Mouse (Mus musculus) megakaryocyte progenitor cell, adult 5-6 weeks (primary cell): Measurements from ENCODE around the gene Psmd5. TPM values are rescaled to one million over a fixed set of nuclear protein-coding genes. Genes with fewer than 3 reads are reported as not detected.

Source experiments
- total RNA-seq, 2 experiments: library from RNA; stranded (forward) in 1 of 2; stranded (reverse) in 1 of 2; fragments of 157-497, 149-512 nt in 1 of 2; fragments of 200-1000 nt in 1 of 2; gene quantifications; 2 replicates each; pipeline versions ENCODE4 v1.2.3 to v1.2.4; 2015 to 2017

Gene Psmd5
- total RNA-seq, 2 experiments from 2014 or later = 33.9 to 88.9 TPM

Other genes with a start within 250 kb of the Psmd5 start
- gene Gapvd1, start 119.7 kb downstream of the Psmd5 start, total RNA-seq (2015) = 45.4 and 56.7 TPM in 2 replicates
- 73.4 and 83.3 TPM in 2 replicates for gene Gapvd1, start 119.7 kb downstream of the Psmd5 start, total RNA-seq (2017)
- 536 and 641 TPM in 2 replicates for gene Hspa5, start 103.0 kb downstream of the Psmd5 start, total RNA-seq (2015)
- 1,697 and 1,773 TPM in 2 replicates for gene Hspa5, start 103.0 kb downstream of the Psmd5 start, total RNA-seq (2017)
- gene Rabepk, start 75.1 kb downstream of the Psmd5 start, total RNA-seq (2015) = 18.1 and 21.7 TPM in 2 replicates
- gene Rabepk, start 75.1 kb downstream of the Psmd5 start, total RNA-seq (2017) = 40.4 and 52.7 TPM in 2 replicates
- gene Fbxw2, start 48.7 kb downstream of the Psmd5 start, total RNA-seq (2015) = 47.7 and 48.8 TPM in 2 replicates
- 49.1 and 54.3 TPM in 2 replicates for gene Fbxw2, start 48.7 kb downstream of the Psmd5 start, total RNA-seq (2017)
- gene Gm34653, start 42.0 kb downstream of the Psmd5 start, total RNA-seq (2015) = 0.64 TPM in 1 of 2 replicates, not detected in the other
- not detected in 2 replicates for gene Gm34653, start 42.0 kb downstream of the Psmd5 start, total RNA-seq (2017)
- gene Cutal, start 572 bp downstream of the Psmd5 start, total RNA-seq (2015) = not detected in 2 replicates
- gene Cutal, start 572 bp downstream of the Psmd5 start, total RNA-seq (2017) = not detected in 2 replicates
- gene Phf19, start 39.1 kb upstream of the Psmd5 start, total RNA-seq (2015) = 6.9 and 8.8 TPM in 2 replicates
- gene Phf19, start 39.1 kb upstream of the Psmd5 start, total RNA-seq (2017) = 6.5 and 10.0 TPM in 2 replicates
- gene Traf1, start 86.8 kb upstream of the Psmd5 start, total RNA-seq (2015) = 1.3 and 1.4 TPM in 2 replicates
- gene Traf1, start 86.8 kb upstream of the Psmd5 start, total RNA-seq (2017) = 0.61 TPM in 1 of 2 replicates, not detected in the other
- gene Hc, start 186.5 kb upstream of the Psmd5 start, total RNA-seq (2015) = not detected in 2 replicates
- gene Hc, start 186.5 kb upstream of the Psmd5 start, total RNA-seq (2017) = not detected in 2 replicates
- gene AI182371, start 226.6 kb upstream of the Psmd5 start, total RNA-seq (2015) = 1.2 and 1.5 TPM in 2 replicates
- 0.41 and 1.00 TPM in 2 replicates for gene AI182371, start 226.6 kb upstream of the Psmd5 start, total RNA-seq (2017)
- gene Cntrl, start 234.5 kb upstream of the Psmd5 start, total RNA-seq (2015) = 102 and 117 TPM in 2 replicates
- 114 and 137 TPM in 2 replicates for gene Cntrl, start 234.5 kb upstream of the Psmd5 start, total RNA-seq (2017)